Mouse (Mus musculus) left cerebral cortex, adult 9 months (tissue): ENCODE data around the gene Gbf1.

Experiments used
- DNase-seq, 2 experiments: peaks; one replicate each; pipeline ENCODE4 v3.0.0; 2022; ENCODE audit warnings: low spot score in 2 of 2

The Gbf1 gene

GRCm38 (mm10) chr19:46329031-46329641 lies 176.8 kb downstream of the Gbf1 start:
- no peak for DNase-seq

DNA sequence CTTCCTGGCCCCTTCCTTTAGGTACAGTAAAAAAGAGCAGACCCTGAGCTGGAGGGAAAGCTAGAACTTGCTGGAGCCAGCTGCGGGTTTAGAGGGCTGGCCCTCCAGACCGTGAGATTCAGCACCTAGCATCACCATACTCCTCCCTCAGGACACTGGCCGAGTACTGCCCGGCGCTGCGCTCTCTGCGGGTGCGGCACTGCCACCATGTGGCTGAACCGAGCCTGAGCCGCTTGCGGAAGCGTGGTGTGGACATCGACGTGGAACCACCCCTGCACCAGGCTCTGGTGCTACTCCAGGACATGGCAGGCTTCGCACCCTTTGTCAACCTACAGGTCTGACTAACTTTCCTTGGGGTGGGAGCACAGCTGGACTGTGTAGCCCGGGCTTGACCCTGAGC lies 177.6 kb downstream of the Gbf1 start:
- peak in 1 of 2 experiments; percentile 83 for DNase-seq

DNA sequence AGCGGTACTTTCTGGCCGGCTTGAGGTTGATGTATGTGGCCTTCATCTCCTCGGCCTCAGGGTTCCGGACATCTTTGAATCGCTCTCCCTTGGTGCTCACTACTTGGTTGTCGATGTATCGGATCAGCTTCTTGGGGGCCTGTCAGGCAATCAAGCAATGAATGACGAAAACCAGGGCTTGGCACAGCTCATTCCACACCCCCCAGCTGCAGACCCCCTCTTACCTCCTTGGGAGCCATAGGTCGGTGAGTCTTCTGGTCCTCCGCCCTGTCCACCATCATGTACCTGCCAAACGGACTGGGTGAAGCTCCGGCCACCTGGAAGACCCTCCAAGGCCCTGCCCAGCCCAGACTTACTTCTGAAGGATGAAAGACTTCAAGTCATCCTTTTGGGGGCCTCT lies 178.4 kb downstream of the Gbf1 start:
- DNase-seq: no peak

DNA sequence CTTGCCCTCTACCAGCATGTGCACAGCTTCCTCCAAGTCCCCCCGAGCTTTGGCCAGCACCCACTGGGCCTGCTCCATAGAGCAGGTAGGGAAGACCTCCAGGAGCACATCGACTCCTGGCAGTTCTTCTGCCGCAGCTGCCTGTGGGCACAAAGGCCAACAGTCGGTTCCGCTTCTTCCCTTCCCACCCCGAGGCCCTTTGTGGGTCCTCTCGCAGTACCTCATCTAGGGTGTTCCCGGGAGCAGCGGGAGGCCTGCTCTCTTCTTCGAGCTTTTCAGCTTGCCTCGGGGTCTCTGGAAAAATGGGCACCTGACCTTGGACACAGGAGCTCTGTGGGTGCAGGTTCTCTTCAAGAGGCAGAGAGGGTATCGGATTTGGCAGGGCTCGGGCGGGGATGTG lies 179.0 kb downstream of the Gbf1 start:
- no peak for DNase-seq

GRCm38 (mm10) chr19:46331936-46332335 lies 179.6 kb downstream of the Gbf1 start:
- no peak for DNase-seq

DNA sequence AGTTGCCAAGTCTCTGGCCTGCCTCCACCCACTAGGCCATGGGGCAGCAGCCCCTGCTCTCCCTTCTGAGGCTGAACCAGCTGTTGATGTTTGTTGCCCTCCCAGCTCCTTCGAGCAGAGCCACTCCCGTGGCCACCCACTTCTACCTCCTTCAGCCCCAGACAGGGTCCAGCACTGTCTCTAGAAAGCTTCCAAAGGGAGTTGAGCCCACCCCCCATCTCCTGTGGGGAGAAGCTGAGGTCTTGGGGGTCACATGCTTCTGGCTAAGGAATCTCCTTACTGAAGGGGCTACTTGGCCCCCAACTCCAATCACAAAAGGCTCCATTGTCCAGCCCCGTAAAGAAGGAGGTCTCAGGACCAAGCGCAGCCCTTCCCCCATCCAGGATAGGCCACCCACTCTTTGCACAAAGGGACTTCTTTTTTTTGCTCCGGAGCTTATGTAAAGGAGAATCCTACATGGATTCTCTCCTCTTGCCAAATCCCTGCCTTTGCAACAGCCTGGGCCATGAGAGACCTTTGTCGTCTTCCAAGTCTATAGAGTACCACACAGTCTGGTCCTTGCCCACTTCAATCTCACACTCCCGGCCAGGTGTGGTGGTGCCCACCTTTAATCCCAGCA lies 180.5 kb downstream of the Gbf1 start:
- no peak for DNase-seq

DNA sequence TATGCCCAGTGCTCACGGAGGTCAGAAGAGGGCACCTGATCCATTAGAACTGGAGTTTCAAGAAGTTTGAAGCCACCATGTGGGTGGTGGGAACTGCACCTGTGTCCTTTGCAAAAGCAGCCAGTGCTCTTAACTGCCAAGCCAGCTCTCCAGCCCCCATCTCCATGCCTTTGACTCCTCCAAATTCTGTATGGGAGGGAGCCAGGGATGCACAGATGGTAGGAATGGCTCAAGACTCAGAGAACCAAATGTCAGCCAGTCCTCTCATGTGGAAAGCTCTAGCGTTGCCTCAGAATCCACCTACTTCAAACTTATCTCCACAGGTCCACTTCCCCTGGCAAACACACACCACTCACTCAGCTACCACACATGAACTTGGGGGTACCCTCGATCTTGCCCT lies 181.6 kb downstream of the Gbf1 start:
- no peak for DNase-seq
